Mouse (Mus musculus) layer of hippocampus, adult 9-11 months (tissue): Measurements from ENCODE around the gene Gm20388.

ENCODE experiments used
- DNase-seq: peaks from one replicate; pipeline ENCODE4 v3.0.0; 2022

Gene Gm20388

GRCm38 (mm10) chr8:119964859-119965258 is 54.2 kb downstream of the Gm20388 start:
- no peak for DNase-seq

- DNase-seq: no peak
These were observed 56.8 kb downstream of the Gm20388 start for GRCm38 (mm10) chr8:119967435-119967834.

- DNase-seq: no peak
These were observed 59.5 kb downstream of the Gm20388 start for GRCm38 (mm10) chr8:119970169-119970568.

GRCm38 (mm10) chr8:119972558-119972957 is 61.9 kb downstream of the Gm20388 start:
- no peak for DNase-seq

- no peak for DNase-seq
These were observed 68.2 kb downstream of the Gm20388 start for GRCm38 (mm10) chr8:119978770-119979381.

GRCm38 (mm10) chr8:119981253-119981652 is 70.6 kb downstream of the Gm20388 start:
- no peak for DNase-seq

GRCm38 (mm10) chr8:119984085-119984484 is 73.4 kb downstream of the Gm20388 start:
- no peak for DNase-seq

- no peak for DNase-seq
These were observed 75.5 kb downstream of the Gm20388 start for GRCm38 (mm10) chr8:119986174-119986573.

- DNase-seq: no peak
These were observed 77.4 kb downstream of the Gm20388 start for GRCm38 (mm10) chr8:119988087-119988486.

GRCm38 (mm10) chr8:119992249-119992648 is 81.6 kb downstream of the Gm20388 start, which contains the start of gene Crispld2:
Crispld2 (plus strand) TSS chr8:119992438.
- DNase-seq: peak; percentile 19

- no peak for DNase-seq
These were observed 83.5 kb downstream of the Gm20388 start for GRCm38 (mm10) chr8:119994114-119994513.

GRCm38 (mm10) chr8:119994556-119994955 is 83.9 kb downstream of the Gm20388 start:
- no peak for DNase-seq

GRCm38 (mm10) chr8:119997266-119997665 is 86.6 kb downstream of the Gm20388 start:
- no peak for DNase-seq

- DNase-seq: no peak
These were observed 89.8 kb downstream of the Gm20388 start for GRCm38 (mm10) chr8:120000461-120000860.

- no peak for DNase-seq
These were observed 91.1 kb downstream of the Gm20388 start for GRCm38 (mm10) chr8:120001712-120002111.

- DNase-seq: no peak
These were observed 91.7 kb downstream of the Gm20388 start for GRCm38 (mm10) chr8:120002348-120002747.

- no peak for DNase-seq
These were observed 93.6 kb downstream of the Gm20388 start for GRCm38 (mm10) chr8:120004154-120004702.

GRCm38 (mm10) chr8:120004705-120005381 is 94.2 kb downstream of the Gm20388 start:
- DNase-seq: no peak

GRCm38 (mm10) chr8:120006645-120007160 is 96.1 kb downstream of the Gm20388 start:
- DNase-seq: no peak

GRCm38 (mm10) chr8:120007178-120007577 is 96.5 kb downstream of the Gm20388 start:
- DNase-seq: no peak

- DNase-seq: no peak
These were observed 98.6 kb downstream of the Gm20388 start for GRCm38 (mm10) chr8:120009284-120009683.

- no peak for DNase-seq
These were observed 101.8 kb downstream of the Gm20388 start for GRCm38 (mm10) chr8:120012491-120012890.

- no peak for DNase-seq
These were observed 102.3 kb downstream of the Gm20388 start for GRCm38 (mm10) chr8:120012927-120013326.
